Mouse (Mus musculus): ENCODE measurements around the gene Il1f9. TPM values are rescaled to one million over a fixed set of nuclear protein-coding genes. Genes with fewer than 3 reads are reported as not detected.

Gene Il1f9
- polyA plus RNA-seq, 1 experiment from 2014 or later: 0.68 TPM

Other genes starting within 250 kb of the Il1f9 start
- gene Hnmt, start 137.1 kb upstream of the Il1f9 start, polyA plus RNA-seq (2015; fragmentation: Nextera tagmentation; extraction: Ambion mirVana): 0.34 and 0.58 TPM in 2 replicates
- not detected in 2 replicates for gene Tbpl2, start 89.9 kb upstream of the Il1f9 start, polyA plus RNA-seq (2015; fragmentation: Nextera tagmentation; extraction: Ambion mirVana)
- not detected in 2 replicates for gene Il1f8, start 33.3 kb upstream of the Il1f9 start, polyA plus RNA-seq (2015; fragmentation: Nextera tagmentation; extraction: Ambion mirVana)
- not detected in 2 replicates for gene Il1f6, start 28.9 kb downstream of the Il1f9 start, polyA plus RNA-seq (2015; fragmentation: Nextera tagmentation; extraction: Ambion mirVana)
- not detected in 2 replicates for gene Il1f5, start 90.5 kb downstream of the Il1f9 start, polyA plus RNA-seq (2015; fragmentation: Nextera tagmentation; extraction: Ambion mirVana)
- gene Il1f10, start 104.7 kb downstream of the Il1f9 start, polyA plus RNA-seq (2015; fragmentation: Nextera tagmentation; extraction: Ambion mirVana): not detected in 2 replicates
- 13.4 and 14.2 TPM in 2 replicates for gene Il1rn, start 150.4 kb downstream of the Il1f9 start, polyA plus RNA-seq (2015; fragmentation: Nextera tagmentation; extraction: Ambion mirVana)
- 6.8 and 7.3 TPM in 2 replicates for gene Psd4, start 181.1 kb downstream of the Il1f9 start, polyA plus RNA-seq (2015; fragmentation: Nextera tagmentation; extraction: Ambion mirVana)